Mouse (Mus musculus): ENCODE data around the gene Nfix. TPM values are rescaled to one million over a fixed set of nuclear protein-coding genes. Genes with fewer than 3 reads are reported as not detected.
"Not testable (repeated sequence)": the region's sequence is repeated elsewhere in the genome, so short reads cannot be mapped to it uniquely, and the experiment has no call there.

Nfix gene
- polyA plus RNA-seq, 1 experiment from 2014 or later, result 48.0 TPM

DNA sequence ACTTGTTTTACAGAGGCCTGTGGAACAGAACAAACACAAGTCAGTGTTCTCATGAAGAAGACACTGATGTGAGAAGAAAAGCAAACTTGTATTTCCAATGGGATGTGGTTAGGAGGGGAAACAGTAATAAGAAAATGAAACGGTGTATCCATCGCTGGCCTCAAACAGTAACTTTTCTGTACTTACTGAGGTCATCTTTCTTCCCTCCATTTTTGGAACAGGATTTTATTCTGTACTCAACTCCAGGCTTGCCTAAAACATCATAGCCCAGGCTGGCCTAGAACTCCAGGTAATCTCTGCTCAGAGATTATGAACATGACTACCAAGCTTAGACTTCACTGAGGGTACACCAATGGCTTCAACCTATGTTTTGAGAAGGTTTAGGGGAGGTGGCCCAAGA lies 39.3 kb upstream of the Nfix start:
- H3K4me1 ChIP-seq, result peaks cover 75% of the 10 kb centered on the region
- no peaks in the 10 kb centered on the region for H3K27me3 ChIP-seq
- H3K36me3 ChIP-seq, result peaks cover 83% of the 10 kb centered on the region
- no peaks in the 10 kb centered on the region for H3K9me3 ChIP-seq
- peak overlapping the region; percentile 90 for H3K9ac ChIP-seq
- no peak overlapping the region; the same call in 1 of the 2 replicates for H3K27ac ChIP-seq
- ATAC-seq (ENCODE audit: low FRiP score, low read depth), result no peak
- peak overlapping the region; percentile 71 for H3K4me2 ChIP-seq (replicated peaks)
- H3K4me3 ChIP-seq, result peak overlapping the region; percentile 88
- 92% methylated on average over 2 of the region's 2 CpGs for WGBS

DNA sequence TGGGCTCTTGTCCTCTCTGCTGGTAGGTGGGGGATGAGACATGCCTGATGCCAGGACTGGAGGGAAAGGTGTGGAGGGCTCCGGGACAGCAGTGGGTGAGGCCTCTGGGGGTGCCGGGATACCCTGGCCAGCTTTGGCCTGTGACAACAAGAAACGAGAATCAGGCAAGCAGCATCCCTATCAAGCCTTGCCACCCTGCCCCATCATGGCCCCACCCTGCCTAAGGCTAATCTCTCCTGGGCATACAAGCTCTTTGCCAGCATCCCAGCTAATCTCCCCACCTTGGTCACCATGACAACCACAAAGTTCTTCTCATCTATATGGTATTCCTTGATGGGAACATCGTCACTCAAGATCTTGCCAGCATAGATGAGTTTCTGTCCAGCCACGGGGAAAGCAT lies 38.4 kb upstream of the Nfix start:
- WGBS, result 92% methylated on average over 5 of the region's 5 CpGs
- peaks cover 73% of the 10 kb centered on the region for H3K4me1 ChIP-seq
- H3K27ac ChIP-seq, result no peak overlapping the region; the same call in 1 of the 2 replicates
- H3K4me3 ChIP-seq, result peak overlapping the region; percentile 1; the same call in 1 of the 2 replicates
- H3K27me3 ChIP-seq, result no peaks in the 10 kb centered on the region
- peak overlapping the region; percentile 13; the same call in 1 of the 2 replicates for H3K9ac ChIP-seq
- H3K4me2 ChIP-seq (replicated peaks), result no peak overlapping the region
- peaks cover 83% of the 10 kb centered on the region for H3K36me3 ChIP-seq
- ATAC-seq (ENCODE audit: low FRiP score, low read depth), result no peak
- no peaks in the 10 kb centered on the region for H3K9me3 ChIP-seq

DNA sequence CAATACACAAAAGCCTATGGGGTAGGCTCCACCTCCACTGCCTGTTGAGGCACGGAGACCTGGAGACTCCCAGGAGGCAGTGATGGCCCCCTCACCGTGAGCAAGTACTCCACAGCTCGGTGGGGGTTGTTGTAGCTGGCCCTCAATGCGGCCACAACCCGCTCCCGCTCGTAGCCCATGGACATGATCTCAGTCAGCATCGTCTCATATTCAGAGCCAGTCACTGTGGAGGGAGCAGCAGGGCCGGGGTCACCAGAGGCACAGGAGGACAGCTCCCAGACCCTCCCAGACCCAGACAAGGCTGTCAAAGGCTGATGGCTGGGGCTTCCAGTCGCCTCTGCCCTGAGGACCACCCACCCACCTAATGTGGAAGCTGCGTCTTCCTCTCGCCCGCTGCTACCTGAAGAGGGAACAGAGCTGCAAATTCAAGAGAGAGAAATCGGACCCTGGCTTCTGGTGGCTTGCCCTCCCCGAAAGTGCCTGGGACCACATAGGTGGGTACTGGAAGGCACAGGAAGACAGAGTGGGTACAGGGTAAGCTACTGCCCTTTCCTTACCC lies 37.8 kb upstream of the Nfix start:
- Histone ChIP-seq H3K36me3 (peaks cover 81% of the 10 kb centered on the region), H3K27ac (peak overlapping the region; percentile 77), H3K9ac (peak overlapping the region; percentile 13; the same call in 1 of the 2 replicates), H3K4me3 (peak overlapping the region; percentile 1; the same call in 1 of the 2 replicates), H3K4me2 (replicated peaks) (peak overlapping the region; percentile 16), H3K4me1 (peaks cover 73% of the 10 kb centered on the region), H3K27me3 (no peaks in the 10 kb centered on the region), H3K9me3 (no peaks in the 10 kb centered on the region)
- 75% methylated on average over 15 of the region's 15 CpGs for WGBS
- ATAC-seq (ENCODE audit: low FRiP score, low read depth), result no peak

DNA sequence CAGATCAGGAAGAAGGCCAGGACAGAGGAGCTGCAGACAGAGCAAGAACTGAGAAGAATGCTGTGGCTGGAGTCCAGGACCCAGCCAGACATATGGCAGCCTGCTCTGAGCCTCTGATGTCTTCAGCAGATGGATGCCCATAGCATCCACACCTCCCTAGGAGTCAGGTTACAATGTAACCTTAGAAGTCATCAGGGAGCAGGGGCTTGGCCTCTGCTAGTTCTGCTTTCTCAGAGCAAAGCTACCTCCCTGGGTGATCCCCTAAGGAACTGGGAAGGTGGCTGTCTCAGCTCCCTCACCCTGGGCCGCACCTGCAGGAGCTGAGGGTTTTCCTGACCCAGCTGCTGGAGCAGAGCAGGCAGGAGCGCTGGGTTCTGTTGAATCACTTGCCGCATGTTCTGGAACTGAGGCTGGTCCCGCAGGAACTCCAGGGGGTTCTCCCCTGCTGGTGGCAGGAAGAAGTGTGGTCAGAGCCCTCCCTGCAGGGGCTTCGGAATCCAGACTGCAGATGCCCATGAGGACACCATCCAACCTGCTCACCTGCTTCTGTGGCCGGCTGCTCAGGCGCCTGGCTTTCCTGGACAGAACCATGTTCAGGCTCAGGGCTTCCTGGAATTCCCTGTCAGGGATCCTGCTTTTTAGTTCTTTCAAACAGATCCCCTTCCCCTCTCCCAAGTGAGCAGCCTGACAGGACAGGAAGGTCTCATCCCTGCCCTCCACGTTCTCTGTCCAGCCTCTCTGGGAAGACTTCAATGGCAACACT lies 37.2 kb upstream of the Nfix start:
- H3K4me3 ChIP-seq, result no peak overlapping the region
- peak overlapping the region; percentile 13; the same call in 1 of the 2 replicates for H3K9ac ChIP-seq
- peak; percentile 33; the same call in 1 of the 2 replicates for ATAC-seq (ENCODE audit: low FRiP score, low read depth)
- peak overlapping the region; percentile 77 for H3K27ac ChIP-seq
- WGBS, result 28% methylated on average over 8 of the region's 8 CpGs
- no peaks in the 10 kb centered on the region for H3K9me3 ChIP-seq
- no peaks in the 10 kb centered on the region for H3K27me3 ChIP-seq
- peaks cover 69% of the 10 kb centered on the region for H3K4me1 ChIP-seq
- H3K4me2 ChIP-seq (replicated peaks), result peak overlapping the region; percentile 32; the same call in 1 of the 2 replicates
- H3K36me3 ChIP-seq, result peaks cover 74% of the 10 kb centered on the region

DNA sequence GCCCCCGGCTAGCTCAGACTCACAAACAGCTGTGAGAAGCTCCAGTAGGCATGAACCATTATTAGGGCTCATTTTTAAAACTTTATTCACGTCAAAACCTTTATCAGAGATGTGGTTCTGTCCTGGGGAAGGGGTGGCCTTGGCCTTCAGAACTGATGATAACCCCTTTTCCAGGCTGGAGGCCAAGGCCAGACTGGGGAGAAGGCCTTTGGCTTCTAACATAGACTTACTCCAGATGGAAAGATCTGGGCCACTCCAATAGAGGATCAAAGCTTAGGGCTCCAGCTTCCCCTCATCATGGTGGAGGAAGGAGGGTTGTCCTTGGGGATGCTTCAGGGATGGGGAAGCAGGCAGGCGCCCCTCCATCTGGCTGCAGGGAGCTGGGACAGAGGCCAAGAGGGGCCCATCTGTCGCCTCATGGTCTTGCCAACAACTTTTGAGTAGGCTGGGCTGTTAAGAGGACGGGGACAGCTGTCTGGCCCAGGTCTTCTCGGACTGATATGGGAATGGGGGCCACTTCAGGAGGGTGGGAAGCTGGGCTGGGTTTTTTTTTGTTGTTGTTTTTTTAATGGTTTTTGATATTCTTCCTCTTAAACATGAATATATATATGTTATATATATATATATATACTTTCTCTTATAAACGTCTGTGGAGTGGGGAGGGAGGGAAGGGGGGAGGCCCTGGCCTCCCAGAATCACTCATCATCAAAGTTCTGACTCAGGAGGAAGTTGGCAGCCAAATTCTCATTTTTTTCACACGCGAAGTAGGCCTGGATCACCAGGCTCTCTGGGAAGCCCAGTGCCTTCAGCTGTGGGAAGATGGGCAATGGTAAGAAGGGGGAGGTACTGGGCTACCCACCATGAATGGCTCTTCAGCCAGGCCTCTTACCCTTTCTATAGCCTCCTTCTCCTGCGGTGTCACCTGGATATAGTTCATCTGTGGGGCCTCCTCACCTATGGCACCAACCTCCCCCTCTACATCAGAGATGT lies 35.0 kb upstream of the Nfix start:
- Histone ChIP-seq H3K9ac (no peak overlapping the region), H3K4me1 (peaks cover 65% of the 10 kb centered on the region), H3K4me3 (no peak overlapping the region), H3K27me3 (no peaks in the 10 kb centered on the region), H3K36me3 (peaks cover 61% of the 10 kb centered on the region), H3K27ac (no peak overlapping the region), H3K4me2 (replicated peaks) (no peak overlapping the region), H3K9me3 (no peaks in the 10 kb centered on the region)
- 78% methylated on average over 10 of the region's 10 CpGs for WGBS
- no peak for ATAC-seq (ENCODE audit: low FRiP score, low read depth)

DNA sequence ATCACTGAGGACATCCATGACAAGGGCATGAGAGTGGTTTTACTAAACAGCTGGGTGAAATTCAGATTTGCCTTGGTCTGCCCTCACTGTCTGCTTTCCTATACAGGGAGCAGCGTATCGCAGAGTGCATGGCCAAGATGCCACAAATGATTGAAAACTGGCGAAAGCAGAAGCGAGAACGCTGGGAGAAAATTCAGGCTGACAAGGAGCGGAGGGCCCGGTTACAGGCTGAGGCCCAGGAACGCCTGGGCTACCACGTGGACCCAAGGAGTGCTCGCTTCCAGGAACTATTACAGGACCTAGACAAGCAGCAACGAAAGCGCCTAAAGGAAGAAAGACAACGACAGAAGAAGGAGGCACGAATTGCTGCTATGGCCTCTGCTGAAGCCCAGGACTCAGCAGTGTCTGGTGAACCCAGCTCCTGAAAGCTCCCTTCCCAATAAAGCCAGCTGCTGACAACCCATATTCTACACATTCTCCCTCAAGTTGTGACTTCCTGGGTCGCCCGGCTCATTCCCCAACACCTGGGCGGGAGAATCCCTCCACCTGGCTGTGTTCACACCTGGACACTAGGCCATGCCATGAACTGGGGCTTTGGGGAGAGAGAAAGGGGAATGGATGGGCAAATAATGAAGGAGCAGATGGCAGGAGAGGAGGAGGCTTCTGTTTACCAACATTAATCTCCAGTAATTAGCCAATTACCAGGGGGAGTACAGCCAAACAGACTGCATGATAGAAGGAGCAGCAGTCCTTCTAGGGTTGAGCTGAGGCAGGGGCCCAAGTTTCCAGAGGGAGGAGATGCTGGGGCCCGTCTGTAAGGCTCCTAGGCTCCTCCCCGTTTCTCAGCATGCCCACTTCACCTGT lies 34.1 kb upstream of the Nfix start:
- Histone ChIP-seq H3K9ac (no peak overlapping the region), H3K36me3 (peaks cover 60% of the 10 kb centered on the region), H3K4me1 (peaks cover 58% of the 10 kb centered on the region), H3K4me3 (no peak overlapping the region), H3K27me3 (no peaks in the 10 kb centered on the region), H3K9me3 (no peaks in the 10 kb centered on the region), H3K4me2 (replicated peaks) (no peak overlapping the region), H3K27ac (0 out of 2 replicates have a peak overlapping the region, but pooled peaks have one; percentile 1)
- WGBS, result 87% methylated on average over 19 of the region's 19 CpGs
- ATAC-seq (ENCODE audit: low FRiP score, low read depth), result no peak

DNA sequence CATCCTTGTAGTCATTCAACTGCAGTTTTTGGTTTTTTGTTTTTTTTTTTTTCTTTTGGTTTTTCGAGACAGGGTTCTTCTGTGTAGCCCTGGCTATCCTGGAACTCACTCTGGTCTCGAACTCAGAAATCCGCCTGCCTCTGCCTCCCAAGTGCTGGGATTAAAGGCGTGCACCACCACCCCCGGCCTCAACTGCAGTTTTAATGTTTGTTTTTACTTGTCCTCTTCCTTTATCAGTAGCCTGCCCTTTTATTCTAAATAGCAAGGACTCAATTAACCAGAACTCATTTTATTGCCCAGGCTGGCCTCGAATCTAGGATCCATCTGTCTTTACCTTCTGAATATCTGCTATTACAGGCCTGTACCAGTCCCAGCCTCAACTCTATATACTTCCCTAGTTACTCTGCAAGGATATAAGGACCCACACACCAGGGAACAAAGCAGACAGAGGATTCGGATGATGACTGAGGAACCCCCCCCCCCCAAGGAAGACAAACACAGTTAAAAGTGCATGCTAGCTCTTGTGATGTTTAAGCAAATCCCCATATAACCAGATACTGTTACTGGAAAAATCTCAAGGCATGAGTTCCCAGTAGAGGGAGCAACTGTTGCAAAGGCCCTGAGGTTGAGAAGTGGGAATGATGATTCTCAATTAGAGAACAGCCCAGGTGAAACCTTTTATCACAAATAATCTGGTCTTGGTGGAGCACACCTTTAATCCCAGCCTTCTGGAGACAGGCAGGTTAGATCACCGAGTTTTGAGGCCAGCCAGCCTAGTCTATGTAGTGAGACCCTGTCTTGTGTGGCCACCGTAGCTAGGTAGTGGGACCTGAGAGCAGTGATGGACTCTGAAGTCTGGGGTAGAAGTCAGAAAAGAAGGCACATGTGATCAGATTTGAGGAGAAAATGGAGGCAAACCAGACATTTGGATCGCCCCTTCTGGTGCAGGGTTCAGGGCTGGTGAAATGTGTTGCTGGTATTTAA lies 32.9 kb upstream of the Nfix start:
- 57% methylated on average over 10 of the region's 10 CpGs for WGBS
- Histone ChIP-seq H3K9ac (peak overlapping the region; percentile 98), H3K36me3 (peaks cover 49% of the 10 kb centered on the region), H3K9me3 (no peaks in the 10 kb centered on the region), H3K4me1 (peaks cover 48% of the 10 kb centered on the region), H3K4me2 (replicated peaks) (peak overlapping the region; percentile 63), H3K27me3 (no peaks in the 10 kb centered on the region), H3K4me3 (peak overlapping the region; percentile 93), H3K27ac (peak overlapping the region; percentile 96)
- ATAC-seq (ENCODE audit: low FRiP score, low read depth), result no peak

DNA sequence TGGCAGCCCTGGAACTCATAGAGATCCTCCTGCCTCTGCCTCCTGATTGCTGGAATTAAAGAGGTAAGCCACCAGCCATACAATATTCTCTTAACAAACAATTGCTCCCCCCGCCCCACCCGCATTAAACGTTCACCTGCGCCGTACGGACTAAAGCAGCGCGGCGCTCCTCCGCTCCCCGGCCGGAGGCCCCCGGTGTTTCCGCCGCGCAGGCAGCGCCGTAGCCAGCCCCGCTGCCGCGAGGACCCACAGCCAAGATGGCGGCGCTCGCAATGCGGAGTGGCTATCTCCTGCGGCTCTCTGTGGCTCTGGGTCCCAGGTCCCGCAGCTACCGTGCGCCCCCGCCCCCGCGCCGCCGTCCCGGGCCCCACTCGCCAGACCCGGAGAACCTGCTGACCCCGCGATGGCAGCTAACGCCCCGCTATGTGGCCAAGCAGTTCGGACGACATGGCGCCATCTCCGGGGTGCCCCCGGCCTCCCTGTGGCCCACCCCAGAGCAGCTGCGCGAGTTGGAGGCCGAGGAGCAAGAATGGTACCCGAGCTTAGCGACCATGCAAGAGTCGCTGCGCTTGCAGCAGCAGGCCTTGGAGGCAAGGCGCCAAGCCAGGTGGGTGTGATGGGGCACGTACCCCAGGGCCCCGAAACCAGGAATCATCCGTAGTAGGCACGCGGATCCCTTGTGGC lies 32.0 kb upstream of the Nfix start:
- Histone ChIP-seq H3K27me3 (no peaks in the 10 kb centered on the region), H3K4me3 (peak overlapping the region; percentile 93), H3K9me3 (no peaks in the 10 kb centered on the region), H3K36me3 (peaks cover 40% of the 10 kb centered on the region), H3K4me1 (peaks cover 40% of the 10 kb centered on the region), H3K9ac (peak overlapping the region; percentile 98), H3K4me2 (replicated peaks) (peak overlapping the region; percentile 63), H3K27ac (peak overlapping the region; percentile 96)
- 1% methylated on average over 59 of the region's 59 CpGs for WGBS
- ATAC-seq (ENCODE audit: low FRiP score, low read depth), result peak; percentile 78

DNA sequence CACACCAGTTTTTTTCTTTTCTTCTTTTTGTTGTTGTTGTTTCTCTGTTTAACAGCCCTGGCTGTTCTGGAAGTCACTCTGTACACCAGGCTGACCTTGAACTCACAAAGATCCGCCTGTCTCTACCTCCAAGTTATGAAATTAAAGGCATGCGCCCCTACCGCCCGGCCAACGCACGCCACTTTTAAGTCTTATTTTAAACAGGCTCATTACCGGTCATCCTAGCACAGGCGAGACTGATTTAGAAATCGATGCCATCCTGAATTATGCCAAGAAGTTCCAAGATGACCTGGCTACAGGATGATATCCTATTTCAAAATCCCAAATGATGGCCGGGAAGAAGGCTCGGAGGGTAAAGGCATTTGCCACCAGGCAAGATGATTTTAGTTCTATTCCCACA lies 31.3 kb upstream of the Nfix start, which contains the start of gene Gadd45gip1:
TSS of gene Gadd45gip1 (plus strand) at position 33 of the 400 bp plus-strand sequence.
- Histone ChIP-seq H3K36me3 (peaks cover 33% of the 10 kb centered on the region), H3K4me1 (peaks cover 33% of the 10 kb centered on the region), H3K4me2 (replicated peaks) (peak within 1 kb of the TSS; percentile 63), H3K4me3 (peak within 1 kb of the TSS; percentile 93), H3K27me3 (no peaks in the 10 kb centered on the region), H3K27ac (peak within 1 kb of the TSS; percentile 96), H3K9ac (peak within 1 kb of the TSS; percentile 98), H3K9me3 (no peaks in the 10 kb centered on the region)
- ATAC-seq (ENCODE audit: low FRiP score, low read depth), result no peak
- 76% methylated on average over 11 of the region's 11 CpGs for WGBS

DNA sequence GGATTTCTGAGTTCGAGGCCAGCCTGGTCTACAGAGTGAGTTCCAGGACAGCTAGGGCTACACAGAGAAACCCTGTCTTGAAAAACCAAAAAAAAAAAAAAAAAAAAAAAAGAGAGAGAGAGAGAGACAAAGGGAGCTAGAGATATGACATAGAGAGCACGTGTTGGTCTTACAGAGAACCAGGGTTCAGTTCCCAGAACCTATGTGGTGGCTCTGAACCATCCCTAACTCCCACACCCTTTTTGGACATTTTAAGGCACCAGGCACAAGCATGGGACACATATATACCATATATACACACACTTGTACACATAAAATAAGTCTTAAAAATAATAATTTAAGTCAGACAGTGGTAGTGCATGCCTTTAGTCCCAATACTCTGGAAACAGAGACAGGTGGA lies 26.4 kb upstream of the Nfix start:
- H3K9ac ChIP-seq; H3K36me3 ChIP-seq; H3K4me3 ChIP-seq; ATAC-seq (ENCODE audit: low FRiP score, low read depth); H3K27me3 ChIP-seq; H3K27ac ChIP-seq; H3K4me1 ChIP-seq; H3K9me3 ChIP-seq; H3K4me2 ChIP-seq (replicated peaks): not testable (repeated sequence)
- 86% methylated on average over 2 of the region's 2 CpGs for WGBS
